Mouse (Mus musculus) kidney, postnatal 0 days (tissue): Measurements from ENCODE around the gene Uts2r. TPM values are rescaled to one million over a fixed set of nuclear protein-coding genes. Genes with fewer than 3 reads are reported as not detected.

Experiments
- ATAC-seq: fragments of 200-750 bp; cut with Nextera tagmentation; replicated peaks from 2 replicates; pipeline ENCODE4 v1.8.0; 2017; ENCODE audit warnings: low read depth, moderate number of reproducible peaks, moderate TSS enrichment, moderate library complexity; ENCODE audit not compliant: low FRiP score
- DNase-seq: peaks from one replicate; pipeline ENCODE4 v3.0.0-alpha.2; 2016; ENCODE audit warnings: low spot score
- H3K27ac ChIP-seq: fragments of 300-500 bp; sonication (generic); 2 replicates; pipeline ENCODE4 v1.5.1; 2014; ENCODE audit warnings: mild to moderate bottlenecking
- H3K27me3 ChIP-seq: fragments of 300-500 bp; sonication (generic); 2 replicates; pipeline ENCODE4 v1.6.1; 2014; ENCODE audit warnings: low read length, mixed read lengths; ENCODE audit not compliant: insufficient read depth
- H3K36me3 ChIP-seq: fragments of 300-500 bp; sonication (generic); 2 replicates; pipeline ENCODE4 v1.6.1; 2014; ENCODE audit warnings: low read length, mixed read lengths; ENCODE audit not compliant: insufficient read depth
- H3K4me1 ChIP-seq: fragments of 300-500 bp; sonication (generic); replicated peaks from 2 replicates; pipeline ENCODE4 v1.6.1; 2014; ENCODE audit warnings: antibody characterized with exemption, low read length, mixed read lengths; ENCODE audit not compliant: insufficient read depth
- H3K4me2 ChIP-seq: fragments of 300-500 bp; sonication (generic); 2 replicates; pipeline ENCODE4 v1.6.1; 2014; ENCODE audit warnings: mild to moderate bottlenecking, low read length, moderate library complexity, mixed read lengths
- H3K4me3 ChIP-seq: fragments of 300-500 bp; sonication (generic); replicated peaks from 2 replicates; pipeline ENCODE4 v1.5.1; 2014; ENCODE audit warnings: low read depth, low read length
- H3K9ac ChIP-seq: fragments of 300-500 bp; sonication (generic); 2 replicates; pipeline ENCODE4 v1.6.1; 2014; ENCODE audit warnings: low read depth, low read length
- H3K9me3 ChIP-seq: fragments of 300-500 bp; sonication (generic); replicated peaks from 2 replicates; pipeline ENCODE4 v1.6.1; 2016; ENCODE audit warnings: low read length, inconsistent platforms, mixed read lengths
- CTCF ChIP-seq: IDR thresholded peaks from 2 replicates; pipeline ENCODE4 v1.5.1; 2016; ENCODE audit warnings: antibody characterized with exemption, low read depth, mild to moderate bottlenecking, moderate library complexity
- WGBS: fragments of 180-500 bp; shearing (Covaris S2); extraction: QIAGEN DNeasy Blood & Tissue Kit; methylation state at CpG from one replicate; pipeline ENCODE4 v1.1.7; 2014; 5-methylcytosine and 5-hydroxymethylcytosine counted together
- polyA plus RNA-seq: library from polyadenylated mRNA; unstranded; fragments of >200 nt; fragmentation: Nextera tagmentation; extraction: Ambion mirVana; gene quantifications from 2 replicates; pipeline ENCODE4 v1.2.1, GENCODE M21; 2015

Uts2r gene
- polyA plus RNA-seq, 1 experiment from 2014 or later, result not detected

GRCm38 (mm10) chr11:121121151-121121550 is 38.9 kb upstream of the Uts2r start:
- Histone ChIP-seq H3K4me1 (no peaks in the 10 kb centered on the region), H3K9ac (no peak overlapping the region), H3K4me3 (no peak overlapping the region), H3K27me3 (no peaks in the 10 kb centered on the region), H3K36me3 (no peaks in the 10 kb centered on the region), H3K27ac (no peak overlapping the region), H3K9me3 (no peaks in the 10 kb centered on the region), H3K4me2 (no peak overlapping the region)
- DNase-seq (peak; percentile 55), ATAC-seq (no peak)
- WGBS, result 51% methylated on average over 3 of the region's 3 CpGs
- TF ChIP-seq CTCF, result no peak

DNA sequence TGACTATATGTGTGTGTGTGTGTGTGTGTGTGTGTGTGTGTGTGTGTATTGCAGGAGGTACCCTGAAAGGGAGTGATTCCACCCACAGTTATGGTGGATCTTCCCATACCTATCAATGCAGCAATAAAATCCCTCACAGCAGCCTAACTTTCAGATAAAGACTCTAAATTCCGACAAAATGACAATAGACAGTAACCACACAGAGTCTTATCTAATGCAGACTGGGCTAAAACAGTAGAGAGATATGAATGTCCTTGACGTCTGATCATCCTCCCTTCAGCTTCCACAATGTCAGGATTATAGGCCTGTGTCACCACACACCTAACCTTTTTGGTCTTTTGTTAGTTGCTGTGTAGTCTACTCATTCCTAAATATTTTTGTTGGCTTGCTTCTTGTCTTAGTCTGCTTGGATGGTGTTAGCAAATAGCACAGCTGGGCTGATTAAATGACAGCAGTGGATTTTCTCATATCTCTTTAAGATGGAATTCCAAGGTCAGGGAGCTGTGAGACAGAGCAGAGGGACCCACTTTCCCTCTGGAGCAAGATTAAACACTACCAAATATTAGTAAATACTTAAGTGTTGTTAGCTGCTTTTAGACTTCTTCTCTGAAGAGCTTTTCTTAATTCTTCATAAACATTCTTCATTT is 37.9 kb upstream of the Uts2r start:
- Histone ChIP-seq H3K4me3 (no peak overlapping the region), H3K4me1 (no peaks in the 10 kb centered on the region), H3K27me3 (no peaks in the 10 kb centered on the region), H3K36me3 (no peaks in the 10 kb centered on the region), H3K4me2 (no peak overlapping the region), H3K9me3 (no peaks in the 10 kb centered on the region), H3K27ac (no peak overlapping the region), H3K9ac (no peak overlapping the region)
- no peak for TF ChIP-seq CTCF
- ATAC-seq, result no peak
- peak; percentile 53 for DNase-seq
- 56% methylated on average over 2 of the region's 2 CpGs for WGBS

- Histone ChIP-seq H3K9ac (no peak overlapping the region), H3K4me1 (no peaks in the 10 kb centered on the region), H3K9me3 (no peaks in the 10 kb centered on the region), H3K4me2 (no peak overlapping the region), H3K4me3 (no peak overlapping the region), H3K27ac (no peak overlapping the region), H3K36me3 (no peaks in the 10 kb centered on the region), H3K27me3 (no peaks in the 10 kb centered on the region)
- no peak for TF ChIP-seq CTCF
- 87% methylated on average over 4 of the region's 4 CpGs for WGBS
- no peak for ATAC-seq
- DNase-seq, result no peak
Measured at GRCm38 (mm10) chr11:121123438-121123837, 36.6 kb upstream of the Uts2r start.

DNA sequence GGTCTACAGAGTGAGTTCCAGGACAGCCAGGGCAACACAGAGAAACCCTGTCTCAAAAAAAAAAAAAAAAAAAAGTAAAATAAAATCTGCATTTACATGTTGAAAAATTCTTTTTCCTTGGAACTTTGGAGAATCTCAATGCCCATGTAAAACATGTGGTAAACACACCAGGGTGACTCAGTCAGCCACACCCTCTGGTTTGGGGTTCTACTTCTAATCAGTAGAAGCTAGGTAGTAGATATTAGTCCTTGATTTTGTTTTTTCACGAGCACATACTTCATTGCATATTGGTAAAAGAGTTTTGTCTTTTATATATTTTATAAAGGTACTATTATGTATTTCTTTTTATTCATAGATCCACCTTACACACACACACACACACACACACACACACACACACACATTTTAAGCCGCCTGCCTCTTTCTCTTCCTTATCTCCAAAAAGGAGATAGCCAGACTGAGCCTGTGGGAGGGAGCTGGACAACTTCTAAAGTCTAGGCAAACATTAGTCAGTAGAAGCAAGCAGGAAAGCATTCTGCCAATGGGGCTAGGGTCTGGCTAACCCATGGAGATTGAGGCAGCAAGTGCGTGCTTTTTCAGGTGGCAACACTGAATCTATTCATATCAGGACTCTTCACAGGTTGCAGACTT is 34.4 kb upstream of the Uts2r start:
- no peak for ATAC-seq
- Histone ChIP-seq H3K36me3 (no peaks in the 10 kb centered on the region), H3K27me3 (no peaks in the 10 kb centered on the region), H3K4me3 (no peak overlapping the region), H3K9ac (no peak overlapping the region), H3K27ac (no peak overlapping the region), H3K9me3 (no peaks in the 10 kb centered on the region), H3K4me1 (no peaks in the 10 kb centered on the region), H3K4me2 (no peak overlapping the region)
- no peak for DNase-seq
- no peak for TF ChIP-seq CTCF
- WGBS, result 91% methylated on average over 3 of the region's 3 CpGs

GRCm38 (mm10) chr11:121126395-121126794 is 33.7 kb upstream of the Uts2r start:
- Histone ChIP-seq H3K9me3 (no peaks in the 10 kb centered on the region), H3K4me1 (no peaks in the 10 kb centered on the region), H3K27ac (no peak overlapping the region), H3K4me3 (no peak overlapping the region), H3K9ac (no peak overlapping the region), H3K27me3 (no peaks in the 10 kb centered on the region), H3K4me2 (no peak overlapping the region), H3K36me3 (no peaks in the 10 kb centered on the region)
- 73% methylated on average over 1 of the region's 1 CpGs for WGBS
- ATAC-seq (no peak), DNase-seq (no peak)
- peak; percentile 54 for TF ChIP-seq CTCF

DNA sequence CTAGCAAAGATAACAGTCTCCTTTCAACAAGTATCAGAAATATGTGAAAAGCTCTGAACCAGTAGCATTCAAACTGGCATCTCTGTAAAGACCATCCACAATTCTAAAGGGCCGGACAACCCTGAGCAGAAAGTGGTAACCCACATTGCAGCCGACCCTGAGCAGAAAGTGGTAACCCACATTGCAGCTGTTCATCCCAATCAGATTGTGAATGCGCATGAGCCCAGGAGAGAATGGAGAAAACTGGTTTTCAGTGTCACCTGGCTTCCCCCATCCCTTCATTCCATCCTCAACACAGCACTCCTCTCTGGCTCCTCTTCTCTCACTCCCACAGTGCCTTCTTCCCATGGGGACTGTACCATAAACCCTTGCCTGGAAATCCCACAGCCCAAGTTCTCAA is 32.6 kb upstream of the Uts2r start:
- ATAC-seq, result no peak
- Histone ChIP-seq H3K4me2 (no peak overlapping the region), H3K27ac (no peak overlapping the region), H3K9me3 (no peaks in the 10 kb centered on the region), H3K4me3 (no peak overlapping the region), H3K36me3 (no peaks in the 10 kb centered on the region), H3K4me1 (no peaks in the 10 kb centered on the region), H3K9ac (no peak overlapping the region), H3K27me3 (no peaks in the 10 kb centered on the region)
- WGBS, result 94% methylated on average over 3 of the region's 3 CpGs
- no peak for TF ChIP-seq CTCF
- DNase-seq, result no peak
